Mouse (Mus musculus): ENCODE measurements at regions not wholly inside any gene's neighbourhood (a gene's known extent, or its start where the extent isn't known, plus 50 kb on each side); places are given as distances from the start of the nearest gene placed in this dataset.

DNA sequence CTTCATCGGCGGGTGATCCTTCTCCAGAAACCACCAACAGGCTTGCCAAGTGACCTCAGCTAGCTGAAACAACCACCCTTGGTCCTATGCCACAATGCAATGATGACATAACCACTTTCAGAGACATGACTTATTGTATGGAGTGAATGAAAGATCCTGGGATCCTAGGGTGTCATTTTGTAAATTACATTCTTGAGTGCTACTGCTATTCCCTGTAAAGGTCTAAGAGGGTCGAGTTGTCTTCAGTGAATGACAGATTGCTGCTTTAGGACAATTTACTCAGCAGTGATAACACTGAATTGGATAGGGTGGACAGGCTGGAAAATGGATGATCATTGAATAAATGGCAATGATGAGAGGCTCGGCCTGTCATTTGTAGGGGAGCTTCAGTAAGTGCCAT is 692.4 kb downstream of the Gm9008 start:
- ATAC-seq (ENCODE audit: low TSS enrichment): no peak

DNA sequence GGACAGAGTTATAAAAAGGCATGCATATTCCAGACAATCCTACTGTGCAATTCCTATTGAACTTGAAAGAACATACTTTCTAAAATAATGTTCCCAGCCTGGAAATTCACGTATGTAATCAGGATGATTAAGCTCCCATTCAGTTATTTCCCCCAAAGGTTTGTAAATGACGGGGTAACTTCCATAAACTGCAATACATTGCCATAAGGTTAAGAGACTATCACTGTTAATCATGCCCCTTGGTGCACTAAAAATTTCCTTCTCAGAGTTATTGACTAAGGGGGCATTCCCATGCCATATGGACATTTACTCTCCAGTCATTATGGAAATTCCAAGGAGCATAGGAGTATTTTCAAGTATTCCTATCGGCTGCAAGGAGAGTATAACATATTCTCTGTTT is 697.6 kb downstream of the Gm9008 start:
- no peak for ATAC-seq (ENCODE audit: low TSS enrichment)

DNA sequence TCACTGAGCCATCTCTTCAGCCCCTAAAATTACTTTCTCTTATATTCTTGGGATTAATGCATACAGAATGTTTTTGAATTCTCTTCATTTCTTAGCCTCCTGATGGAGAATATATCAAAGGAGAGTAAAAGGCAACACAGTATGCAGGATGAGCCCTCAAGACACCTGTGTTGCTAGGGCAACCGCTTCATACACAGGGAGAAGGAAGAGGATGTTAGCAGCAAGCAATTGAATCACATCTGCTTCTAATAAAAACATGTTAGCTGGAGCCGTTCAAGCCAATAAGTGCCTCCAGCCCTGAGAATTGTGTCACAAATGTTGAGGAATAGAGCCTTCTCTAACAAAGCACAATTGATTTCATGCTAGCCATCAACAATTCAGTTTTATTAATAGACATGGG is 698.0 kb downstream of the Gm9008 start:
- no peak for ATAC-seq (ENCODE audit: low TSS enrichment)

DNA sequence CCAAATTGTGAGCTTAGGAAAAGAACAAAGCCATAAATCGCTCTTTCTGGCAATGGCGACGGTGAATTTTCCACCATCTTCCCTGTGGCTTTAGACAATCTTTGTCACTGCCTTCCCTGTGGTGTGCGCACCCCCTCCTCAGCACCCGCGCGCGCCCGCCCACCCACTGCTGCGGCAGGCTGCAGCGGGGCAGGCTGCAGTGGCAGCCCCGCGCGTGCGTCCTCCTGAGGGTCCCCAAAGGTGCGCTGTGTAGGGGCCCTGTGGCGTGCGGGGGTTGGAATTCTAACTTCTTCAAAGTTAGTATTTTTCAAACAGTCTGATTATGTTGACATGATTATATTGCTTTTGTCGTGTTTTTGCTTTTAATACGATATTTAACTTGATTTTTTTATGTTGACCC is 714.9 kb downstream of the Gm9008 start:
- no peak for ATAC-seq (ENCODE audit: low TSS enrichment)

DNA sequence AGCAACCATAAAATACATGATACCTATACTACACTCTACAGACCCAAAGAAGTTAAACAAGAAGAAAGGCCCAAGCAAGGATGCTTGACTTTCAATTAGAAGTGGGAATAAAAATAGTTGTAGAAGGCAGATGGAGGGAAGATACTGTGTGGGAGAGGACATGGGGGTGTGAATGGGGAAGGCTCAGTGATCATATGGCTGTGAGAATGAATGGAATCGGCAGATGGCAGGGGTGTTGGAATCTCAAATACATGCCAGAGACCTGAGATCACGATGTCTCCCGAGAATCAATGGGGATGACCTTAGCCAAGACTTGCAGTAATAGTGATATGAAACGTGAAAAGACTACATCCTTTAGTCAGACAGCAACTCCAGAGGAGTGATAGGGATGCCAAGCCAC is 734.5 kb downstream of the Gm9008 start:
- peak; percentile 74 for ATAC-seq (ENCODE audit: low TSS enrichment)

DNA sequence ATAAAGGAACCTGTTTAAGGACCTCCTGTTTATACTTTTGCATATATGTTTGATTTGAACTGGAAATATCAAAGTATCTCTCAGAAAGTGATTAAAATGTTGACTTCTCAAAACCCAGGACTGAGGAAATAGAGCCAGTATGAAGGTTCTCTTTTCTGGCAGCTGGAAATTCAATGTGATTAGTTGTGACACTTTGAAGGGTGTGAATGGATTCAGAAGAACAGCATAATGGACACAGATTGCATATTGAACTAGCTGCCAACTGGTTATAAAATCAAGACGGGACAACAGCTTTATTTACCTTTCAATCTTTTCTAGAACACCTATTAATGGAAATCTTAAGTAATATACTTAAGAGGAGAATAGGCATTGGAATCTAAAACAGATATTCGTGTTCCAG is 741.4 kb downstream of the Gm9008 start:
- ATAC-seq (ENCODE audit: low TSS enrichment): no peak

All from frontal cortex, adult (tissue).